Mouse (Mus musculus) cerebellum, adult 2 months (tissue): ENCODE results near the gene Sar1b.

Experiments
- CTCF ChIP-seq: fragments of 200-500 bp; IDR thresholded peaks from 2 replicates; pipeline ENCODE4 v1.5.1; 2011; ENCODE audit warnings: low read depth, mild to moderate bottlenecking, control low read depth, low read length, moderate library complexity, borderline replicate concordance; ENCODE audit not compliant: insufficient read depth
- POLR2A ChIP-seq: fragments of 200-500 bp; IDR thresholded peaks from 2 replicates; pipeline ENCODE4 v1.6.1; 2011; ENCODE audit warnings: low read length, control low read depth, borderline replicate concordance; ENCODE audit not compliant: insufficient read depth

GRCm38 (mm10) chr11:51785926-51786325 lies 22.4 kb downstream of the Sar1b start:
- TF ChIP-seq POLR2A (no peak), CTCF (peak; percentile 48; the same call in 1 of the 2 replicates)
